Mouse (Mus musculus) heart, adult 18-20 months (tissue): ENCODE measurements at regions not wholly inside any gene's neighbourhood (a gene's known extent, or its start where the extent isn't known, plus 50 kb on each side); places are given as distances from the start of the nearest gene placed in this dataset.

Experiments
- DNase-seq, 2 experiments: peaks; one replicate each; pipeline ENCODE4 v3.0.0; 2021 to 2022; ENCODE audit warnings: mixed read lengths in 1 of 2

GRCm38 (mm10) chr3:52756006-52756405 is 261.0 kb downstream of the Cog6 start:
- no peak for DNase-seq

DNA sequence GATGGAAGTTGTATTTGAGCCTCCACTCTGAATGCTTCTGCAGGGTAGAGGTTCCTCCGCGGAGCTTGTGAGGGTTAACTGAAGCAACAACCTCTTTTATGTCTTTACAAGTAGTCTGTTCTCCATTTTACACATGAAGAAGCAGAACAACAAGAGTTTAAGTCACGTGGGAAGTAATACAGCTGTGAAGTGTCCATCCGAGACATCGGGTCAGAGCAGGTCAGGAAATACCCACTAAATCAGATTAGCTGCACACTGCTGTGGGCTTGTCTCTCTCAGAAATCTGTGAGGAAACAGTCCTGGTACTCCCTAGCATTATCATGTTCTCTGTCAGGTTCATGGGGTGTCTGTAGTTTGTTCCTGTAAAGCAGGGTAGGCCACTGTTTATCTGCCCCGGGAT is 262.1 kb downstream of the Cog6 start:
- no peak for DNase-seq

DNA sequence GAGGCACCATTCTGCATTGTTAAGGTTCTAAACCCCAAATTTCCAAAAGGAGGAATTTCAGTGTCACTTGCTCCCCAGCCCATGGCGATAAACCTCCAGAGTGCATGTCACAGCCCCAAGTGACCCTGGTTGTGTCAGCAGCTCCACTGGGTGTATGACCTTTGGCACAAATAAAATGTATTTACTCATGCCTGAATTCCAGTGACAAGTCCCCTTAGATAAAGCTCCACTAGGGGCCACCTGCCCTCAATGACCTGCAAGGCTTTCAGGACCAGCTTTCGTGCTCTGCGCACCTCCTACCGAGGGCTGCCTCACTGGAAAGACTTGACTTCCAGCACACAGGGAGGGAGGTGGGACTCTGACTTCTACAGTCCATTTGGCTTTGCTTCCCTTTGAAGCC is 262.6 kb downstream of the Cog6 start:
- no peak for DNase-seq

DNA sequence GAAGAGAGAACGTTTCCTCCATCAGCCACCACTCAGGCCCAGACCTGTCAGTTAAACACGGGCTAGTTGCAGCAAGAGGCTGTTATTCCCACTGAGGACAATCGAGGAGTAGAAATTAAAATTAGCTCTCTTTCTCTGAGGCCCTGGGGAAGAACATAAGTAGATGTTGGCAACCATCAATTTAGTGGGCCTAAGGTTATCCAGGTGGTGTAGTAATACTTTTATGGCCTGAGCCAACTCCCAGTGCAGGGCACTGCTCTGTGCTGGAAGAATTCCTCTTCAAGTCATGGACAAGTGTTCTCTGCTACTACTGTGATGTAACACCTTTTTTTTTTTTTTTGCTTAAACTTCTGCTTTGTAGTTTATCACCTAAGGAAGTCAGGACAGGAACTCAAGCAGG is 270.1 kb downstream of the Cog6 start:
- DNase-seq = no peak

GRCm38 (mm10) chr3:52744334-52744733 is 272.7 kb downstream of the Cog6 start:
- DNase-seq = peak; percentile 27 to 42

GRCm38 (mm10) chr3:52740466-52741026 is 276.5 kb downstream of the Cog6 start:
- DNase-seq = no peak

GRCm38 (mm10) chr3:52739526-52739925 is 277.5 kb downstream of the Cog6 start:
- no peak for DNase-seq

- DNase-seq = no peak
Observed at GRCm38 (mm10) chr3:52738386-52738785, 278.7 kb downstream of the Cog6 start.

- DNase-seq = no peak
Observed at GRCm38 (mm10) chr3:52735939-52736338, 281.1 kb downstream of the Cog6 start.

DNA sequence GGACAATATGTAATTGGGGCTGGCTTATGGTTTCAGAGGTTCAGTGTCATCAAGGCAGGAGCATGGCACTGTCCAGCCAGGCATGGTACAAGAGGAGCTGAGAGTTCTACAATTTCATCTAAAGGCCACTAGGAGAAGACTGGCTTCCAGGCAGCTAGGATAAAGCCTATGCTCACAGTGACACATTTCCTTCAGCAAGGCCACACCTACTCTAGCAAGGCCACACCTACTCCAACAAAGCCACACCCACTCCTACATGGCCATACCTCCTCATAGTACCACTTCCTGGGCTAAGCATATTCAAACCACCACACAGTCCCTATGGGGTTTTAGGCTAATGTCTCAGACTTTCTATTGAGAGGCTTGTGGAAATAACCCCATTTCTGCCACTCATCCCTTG is 285.1 kb downstream of the Cog6 start:
- DNase-seq = no peak

GRCm38 (mm10) chr3:52731491-52731890 is 285.5 kb downstream of the Cog6 start:
- DNase-seq = no peak

GRCm38 (mm10) chr3:52729731-52730130 is 287.3 kb downstream of the Cog6 start:
- DNase-seq = no peak

DNA sequence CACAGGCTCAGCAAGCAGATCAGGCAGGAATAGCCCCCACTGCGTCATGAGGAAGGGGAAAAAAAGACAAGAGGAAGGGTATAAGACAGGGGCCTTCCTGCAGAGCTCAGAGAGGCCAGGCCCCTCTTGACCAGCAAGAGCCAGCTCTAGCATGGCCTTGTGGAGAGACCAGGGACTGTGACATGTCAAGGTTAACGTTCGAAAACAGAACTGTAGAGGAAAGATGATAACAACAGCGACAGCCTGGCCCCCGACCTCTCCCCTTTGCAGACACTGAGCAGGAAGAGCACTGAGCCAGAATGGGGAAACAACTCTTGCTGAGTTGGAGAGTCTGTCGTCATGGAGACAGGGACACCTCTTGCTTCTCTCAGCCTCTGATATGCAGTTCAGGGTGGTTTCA is 288.2 kb downstream of the Cog6 start:
- DNase-seq = no peak

DNA sequence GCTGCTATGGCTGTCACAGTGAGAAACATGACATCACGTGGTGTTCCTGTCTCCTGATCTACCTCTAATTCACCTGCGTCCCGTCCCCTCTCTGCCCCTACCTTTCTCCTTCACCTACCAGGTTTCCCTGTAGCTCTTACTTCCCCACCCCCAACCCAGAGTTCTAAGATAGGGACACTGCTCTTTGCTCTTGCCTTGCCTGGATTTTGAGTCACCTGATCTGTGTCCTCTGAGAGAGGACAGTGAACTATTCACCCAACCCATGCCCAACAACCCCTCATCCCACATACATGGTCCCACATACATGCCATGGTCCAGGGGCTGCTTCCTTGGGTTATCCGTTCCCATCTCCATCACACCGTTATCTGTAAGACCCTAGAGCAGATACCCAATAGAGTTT is 288.6 kb downstream of the Cog6 start:
- DNase-seq = no peak

- no peak for DNase-seq
Observed at GRCm38 (mm10) chr3:52724354-52724753, 292.7 kb downstream of the Cog6 start.

- no peak for DNase-seq
Observed at GRCm38 (mm10) chr3:52722946-52723345, 294.1 kb downstream of the Cog6 start.

GRCm38 (mm10) chr3:52719181-52719580 is 297.9 kb downstream of the Cog6 start:
- no peak for DNase-seq

GRCm38 (mm10) chr3:52717324-52717723 is 299.7 kb downstream of the Cog6 start:
- no peak for DNase-seq

- DNase-seq = peak; percentile 37 to 51
Observed at GRCm38 (mm10) chr3:52712151-52712550, 304.9 kb downstream of the Cog6 start.

DNA sequence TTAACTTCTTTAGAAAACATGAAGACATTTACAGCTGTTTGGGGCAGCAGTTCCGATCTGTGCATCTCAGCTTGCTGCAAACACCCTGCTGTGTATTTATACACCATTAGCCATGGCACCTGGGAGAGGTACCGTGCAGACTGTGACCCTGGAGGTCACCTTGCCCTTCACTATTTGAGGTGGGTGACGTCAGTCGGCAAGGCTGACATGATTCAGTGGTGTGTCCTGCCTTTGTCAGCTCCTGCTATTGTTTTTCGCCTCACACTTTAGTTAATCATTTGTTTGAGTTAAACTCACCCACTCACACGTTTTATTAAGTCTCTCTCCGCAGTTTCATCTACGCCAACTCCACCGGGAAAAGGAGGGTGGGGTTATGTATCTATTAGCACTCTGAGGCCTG is 305.9 kb downstream of the Cog6 start:
- DNase-seq = no peak

- DNase-seq = no peak
Observed at GRCm38 (mm10) chr3:52708746-52709145, 308.3 kb downstream of the Cog6 start.

- peak; percentile 36 to 48 for DNase-seq
Observed at GRCm38 (mm10) chr3:52708301-52708700, 308.7 kb downstream of the Cog6 start.

DNA sequence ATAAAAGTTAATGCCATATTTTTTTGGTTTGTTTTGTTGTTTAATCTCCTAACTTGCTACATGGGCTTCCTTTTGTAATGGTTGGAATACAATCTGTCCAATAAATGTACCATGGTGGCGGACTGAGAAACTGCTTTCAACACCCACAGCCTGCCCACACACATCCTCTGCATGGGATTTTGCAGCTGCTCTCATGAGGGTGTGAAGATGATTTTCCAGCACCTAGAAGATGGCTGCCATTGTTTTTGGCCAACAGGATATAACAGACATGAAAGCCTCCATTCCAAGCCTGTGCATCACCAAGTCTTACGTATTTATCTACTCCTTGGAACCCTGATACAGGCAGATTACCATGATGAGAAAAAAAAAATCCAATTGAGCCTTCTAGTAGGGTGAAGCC is 310.4 kb downstream of the Cog6 start:
- DNase-seq = no peak

DNA sequence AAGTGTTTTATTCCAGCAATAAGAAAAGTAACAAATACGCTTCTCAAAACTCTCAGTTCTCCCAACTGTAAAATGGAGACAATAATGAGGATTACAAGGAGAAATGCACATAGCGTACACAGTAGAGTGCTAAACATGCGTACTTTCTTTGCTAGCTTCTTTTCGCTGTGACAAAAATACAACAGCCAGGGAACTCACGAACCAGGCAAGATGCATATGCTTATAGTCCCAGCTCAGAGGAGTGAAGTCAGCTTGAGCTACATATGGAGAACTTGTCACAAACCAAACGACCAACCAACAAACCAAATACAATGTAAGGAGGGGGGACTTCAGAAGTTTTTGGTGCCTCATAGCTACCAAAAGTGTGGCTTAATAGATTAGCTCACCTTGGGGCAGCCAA is 313.3 kb downstream of the Cog6 start:
- no peak for DNase-seq

- no peak for DNase-seq
Observed at GRCm38 (mm10) chr3:52702962-52703361, 314.1 kb downstream of the Cog6 start.
